Mouse (Mus musculus): ENCODE data around the gene Eppin.

Gene Eppin

DNA sequence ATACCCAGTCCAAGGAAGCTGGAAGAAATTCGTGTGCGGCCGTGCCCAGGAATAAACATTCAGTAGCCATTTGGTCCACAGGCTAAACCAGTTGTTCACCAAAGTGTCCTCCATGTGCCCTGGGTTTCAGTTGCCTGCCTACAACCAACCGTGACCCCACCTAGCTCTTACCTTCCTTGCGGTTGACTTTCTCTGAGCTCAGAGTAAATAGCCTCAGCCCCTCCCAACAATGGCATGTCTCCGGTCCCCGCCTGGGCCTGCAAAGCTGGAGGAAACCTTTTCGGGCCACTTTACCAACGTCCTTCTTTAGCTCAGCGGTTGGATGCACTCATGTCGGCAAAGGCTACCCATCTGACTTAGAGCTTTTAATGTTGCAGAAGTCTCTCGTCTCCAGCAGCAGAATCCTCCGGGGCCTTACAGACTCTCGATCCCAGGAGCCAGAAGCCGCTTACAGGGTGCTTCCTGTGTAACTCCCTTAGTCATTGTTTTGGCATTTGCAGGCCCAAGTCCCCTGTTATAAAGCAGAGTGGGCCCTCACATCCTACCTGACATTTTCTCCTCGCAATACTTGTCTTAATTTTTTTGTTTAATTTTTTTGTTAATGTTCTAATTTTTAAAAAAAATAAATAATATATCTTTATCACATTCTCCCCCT is 34.3 kb downstream of the Eppin start:
- no peak for DNase-seq

DNA sequence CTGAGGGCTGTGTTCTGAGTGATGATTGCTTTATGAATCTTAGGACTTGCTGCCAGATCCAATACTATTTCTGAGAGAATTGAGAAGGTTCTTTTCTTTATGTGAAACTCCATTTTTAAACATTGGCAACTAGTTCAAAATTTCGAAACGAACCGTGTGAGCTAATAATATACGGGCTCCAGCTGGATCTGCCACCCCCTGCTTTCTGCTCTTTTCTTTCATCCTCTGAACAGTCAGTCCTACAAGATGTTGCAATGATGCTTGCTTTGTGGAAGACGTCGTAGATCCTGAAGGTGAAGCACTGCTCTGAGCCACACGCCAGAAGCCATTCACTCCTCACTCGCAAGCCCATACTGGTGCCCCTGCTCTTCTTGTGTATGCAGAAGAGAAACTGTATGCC is 35.0 kb downstream of the Eppin start:
- no peak for DNase-seq

DNA sequence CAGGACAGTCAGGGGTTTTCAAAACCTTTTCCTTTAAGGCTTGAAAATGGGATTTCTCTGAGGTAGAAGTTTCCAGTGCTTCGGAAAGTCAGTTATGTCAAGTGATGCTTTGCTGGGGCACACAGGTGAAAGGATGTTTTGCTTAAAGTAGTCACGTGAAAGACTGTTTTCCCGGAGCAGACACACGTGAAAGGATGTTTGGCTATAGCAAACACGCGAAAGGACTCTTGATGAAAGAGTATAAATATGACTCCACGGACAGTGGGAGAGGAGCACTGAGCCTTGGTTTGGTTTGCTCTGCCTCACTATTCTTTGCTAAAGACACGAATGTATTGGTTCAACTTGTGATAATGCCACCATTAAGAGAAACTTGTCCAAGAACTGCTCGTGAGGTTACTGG is 41.9 kb downstream of the Eppin start:
- no peak for DNase-seq

DNA sequence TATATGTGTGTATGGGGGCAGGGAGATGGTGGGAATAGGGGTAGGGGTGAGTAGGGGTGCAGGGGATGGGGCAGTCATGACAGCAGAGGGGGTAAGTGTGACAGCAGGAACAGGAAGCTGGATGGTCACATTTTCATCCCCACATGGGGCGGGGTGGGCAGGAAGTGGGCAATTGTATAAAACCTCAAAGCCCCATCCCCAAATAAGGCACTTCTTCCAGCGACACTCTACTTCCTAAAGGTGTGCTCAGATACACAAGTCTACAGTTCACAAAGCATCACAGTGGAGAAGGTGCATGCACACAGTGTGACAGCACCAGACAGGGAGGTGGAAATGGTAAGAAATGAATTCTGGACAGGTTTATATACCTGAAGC is 42.5 kb downstream of the Eppin start:
- no peak for DNase-seq

DNA sequence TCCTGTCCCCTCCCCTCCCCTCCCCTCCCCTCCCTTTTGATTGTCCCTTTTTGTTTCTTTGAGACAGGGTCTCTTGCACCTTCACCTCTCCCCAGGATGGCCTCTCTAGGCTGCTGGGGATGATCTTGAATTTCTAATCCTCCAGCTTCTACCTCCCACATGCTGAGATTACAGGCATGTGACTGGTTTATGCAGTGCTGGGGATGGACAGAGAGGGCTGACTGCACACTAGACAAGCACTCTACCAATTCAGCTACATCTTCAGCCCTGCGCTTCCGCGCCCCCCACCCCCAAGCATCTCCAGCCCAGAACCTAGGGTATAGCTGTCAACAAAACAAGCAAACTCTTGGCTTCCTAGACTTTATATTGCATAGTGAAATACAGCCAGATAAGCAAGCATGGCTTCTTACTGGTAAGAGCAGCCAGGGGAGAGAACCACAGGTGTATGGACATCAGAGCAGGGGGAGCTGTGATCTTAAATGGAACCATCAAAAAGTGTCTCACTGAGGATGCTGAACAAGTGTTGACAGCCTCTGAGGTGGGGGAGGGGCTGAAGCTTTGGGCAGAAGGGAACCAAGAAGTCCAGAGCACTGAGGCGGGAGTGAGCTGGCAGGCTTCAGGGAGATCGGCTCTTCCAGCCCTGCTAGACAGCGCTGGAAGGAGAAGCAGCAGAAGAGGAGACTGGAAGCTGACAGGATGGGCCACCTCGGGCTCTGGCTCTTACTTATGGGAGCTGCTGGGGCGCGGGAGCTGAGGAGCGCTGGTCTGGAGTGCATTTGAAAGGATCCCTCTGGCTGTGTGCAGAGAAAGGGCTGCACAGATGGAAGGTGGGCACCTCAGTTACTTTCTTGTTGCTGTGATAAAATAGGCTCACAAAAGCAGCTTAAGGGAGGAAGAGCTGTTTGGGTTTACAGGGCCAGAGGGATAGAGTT is 43.2 kb downstream of the Eppin start:
- DNase-seq = peak; percentile 42

DNA sequence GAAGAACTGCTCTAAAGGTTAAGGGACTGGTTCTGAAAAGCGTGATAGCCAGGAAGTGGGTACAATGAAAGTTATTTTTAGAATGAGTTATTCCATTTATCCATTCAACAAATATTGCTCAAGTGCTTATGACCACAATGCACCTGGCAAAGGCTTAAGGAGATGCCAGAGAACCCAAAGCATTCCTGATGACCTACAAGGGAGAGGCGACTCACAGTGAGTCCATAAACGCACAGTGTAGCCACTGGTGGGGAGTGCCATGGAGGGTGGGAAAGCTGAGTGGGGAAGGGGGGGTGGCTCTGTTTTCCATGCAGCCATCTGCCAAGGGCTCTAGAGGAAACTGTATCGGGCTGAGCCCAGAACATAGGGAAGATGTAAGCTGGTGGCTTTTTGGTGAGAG is 44.1 kb downstream of the Eppin start:
- no peak for DNase-seq

DNA sequence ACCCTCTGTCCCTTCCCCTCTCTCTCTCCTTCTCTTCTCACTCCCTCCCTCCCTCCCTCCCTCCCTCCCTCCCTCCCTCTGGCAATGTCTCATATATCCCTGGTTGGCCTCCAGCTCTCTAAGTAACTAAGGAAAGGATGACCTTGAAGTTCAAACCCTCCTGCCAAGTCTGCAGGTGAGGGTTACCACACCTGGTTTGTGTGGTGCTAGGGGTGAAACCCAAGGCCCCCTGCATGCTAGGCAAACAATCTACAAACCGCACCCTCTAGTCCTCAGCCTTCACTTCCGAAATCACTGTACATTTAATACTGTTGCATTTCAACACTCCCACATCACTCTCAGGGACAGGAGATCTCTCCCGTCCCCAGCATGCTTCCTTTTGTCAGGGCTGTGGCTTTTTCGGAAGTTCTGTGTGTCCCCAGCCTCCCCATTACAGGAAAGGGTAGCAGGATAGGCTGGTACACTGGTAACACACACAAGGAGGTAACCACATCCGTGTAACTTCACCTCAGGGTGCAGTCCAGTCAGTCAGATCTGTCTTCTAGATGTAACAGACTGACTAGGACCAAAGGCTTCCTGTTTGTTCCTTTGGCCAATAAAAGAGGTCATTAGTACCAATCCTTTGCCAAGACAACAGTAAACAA is 48.8 kb downstream of the Eppin start:
- no peak for DNase-seq

DNA sequence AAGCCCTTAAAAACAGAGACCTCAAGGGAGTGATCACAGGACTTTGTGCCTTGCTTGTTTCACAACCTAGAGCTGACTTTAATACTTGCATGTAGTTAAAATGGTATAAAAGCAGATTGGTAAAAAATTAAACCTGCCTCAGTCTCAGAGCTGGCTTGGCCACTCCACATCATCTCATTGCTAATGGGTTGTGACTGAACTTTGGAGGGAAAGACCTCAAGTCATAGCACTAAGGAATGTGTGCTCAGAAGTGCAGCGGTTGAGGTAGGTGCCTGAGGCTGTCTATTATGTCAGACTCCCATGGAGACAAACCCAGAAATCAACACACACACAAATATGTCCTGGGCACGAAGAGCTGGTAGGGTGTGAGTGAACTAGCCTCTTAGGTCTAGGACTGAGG is 49.6 kb downstream of the Eppin start:
- no peak for DNase-seq

DNA sequence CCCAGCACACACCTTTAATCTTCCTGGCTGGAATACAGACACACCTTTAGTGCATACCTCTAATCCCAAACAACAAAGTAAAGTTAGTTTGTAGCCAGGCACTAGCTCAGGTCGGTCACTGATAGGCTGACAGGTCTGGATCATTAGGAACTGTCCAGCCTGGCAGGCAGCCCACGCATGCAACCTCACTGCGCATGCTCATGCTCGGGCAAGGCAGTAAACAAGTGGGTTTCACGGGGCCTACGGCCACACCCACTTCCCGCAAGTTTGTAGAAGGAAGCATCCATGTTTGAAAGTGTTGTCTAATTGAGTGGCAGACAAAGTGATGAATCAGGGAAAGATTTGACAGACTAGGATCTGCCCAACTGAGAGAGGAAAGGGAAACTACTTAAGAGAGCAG is 50.8 kb downstream of the Eppin start:
- DNase-seq = no peak

DNA sequence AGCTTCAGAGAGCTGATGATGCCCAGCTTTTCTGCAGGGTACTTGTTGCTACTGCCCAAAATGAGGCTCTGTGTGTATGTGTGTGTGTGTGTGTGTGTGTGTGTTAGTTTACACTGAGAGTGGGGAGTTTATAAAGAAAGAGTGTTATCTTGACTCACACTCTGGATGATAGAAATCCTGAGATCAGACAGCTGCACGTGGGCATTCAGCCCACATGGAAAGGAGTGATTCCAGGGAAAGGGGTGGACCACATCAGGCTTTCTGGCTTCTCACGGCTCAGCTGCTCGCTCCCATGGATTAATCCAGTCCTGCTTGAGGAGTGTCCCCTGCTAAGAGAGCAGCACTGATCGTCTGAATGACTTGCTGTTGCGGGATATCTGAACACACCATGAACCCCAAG is 51.3 kb downstream of the Eppin start:
- DNase-seq = peak; percentile 45

DNA sequence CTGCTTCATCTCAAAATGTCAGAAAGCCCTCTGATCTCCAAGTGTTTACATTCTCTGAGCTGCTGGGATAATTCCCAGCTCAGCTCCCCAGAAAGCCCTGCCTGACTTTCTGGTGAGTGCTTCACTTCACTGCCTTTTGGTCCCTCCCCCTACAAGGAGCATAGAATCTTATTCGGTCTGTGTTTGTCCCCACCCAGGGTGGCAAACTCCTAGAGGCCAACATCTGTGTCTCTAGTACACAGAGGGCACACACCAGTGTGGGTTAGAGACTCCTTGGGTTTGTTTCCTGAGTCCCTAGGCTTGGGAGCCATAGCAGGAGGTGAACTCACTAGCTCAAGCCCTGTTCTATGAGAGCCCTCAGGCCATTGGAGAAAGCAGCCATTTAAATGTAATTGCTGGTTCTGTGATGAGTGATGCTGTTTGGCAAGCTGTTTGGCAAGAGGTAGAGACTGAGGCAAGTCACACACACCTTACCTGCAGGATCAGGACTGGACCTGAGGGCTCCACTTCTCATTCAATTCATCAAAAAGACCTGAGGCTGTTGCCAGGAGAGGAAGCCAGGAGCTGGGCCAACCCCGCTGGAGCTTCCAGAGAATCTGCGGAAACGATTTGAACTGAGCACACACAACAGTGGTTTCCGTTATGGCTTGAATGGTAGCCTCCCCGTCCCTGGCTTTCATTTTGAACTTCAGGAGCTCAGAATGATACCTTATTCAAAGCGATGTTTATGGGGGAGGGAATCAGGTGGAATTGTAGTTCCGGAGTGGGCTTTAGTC is 52.6 kb downstream of the Eppin start:
- no peak for DNase-seq
